Mouse (Mus musculus): Measurements from ENCODE around the gene Dmrt3.

Dmrt3 gene

GRCm38 (mm10) chr19:25610015-25610410, at the start of gene Dmrt3:
Dmrt3 (plus strand) TSS chr19:25610301.
- DNase-seq (ENCODE audit: low spot score in 2 of 2) = no peak

GRCm38 (mm10) chr19:25564430-25564829, 45.7 kb upstream of the Dmrt3 start:
- no peak for DNase-seq (ENCODE audit: low spot score in 2 of 2)

- DNase-seq (ENCODE audit: low spot score in 2 of 2) = no peak
Observed at GRCm38 (mm10) chr19:25569778-25570177, 40.3 kb upstream of the Dmrt3 start.

- DNase-seq (ENCODE audit: low spot score in 2 of 2) = no peak
Observed at GRCm38 (mm10) chr19:25574431-25574830, 35.7 kb upstream of the Dmrt3 start.

GRCm38 (mm10) chr19:25574981-25575814, 34.9 kb upstream of the Dmrt3 start:
- DNase-seq (ENCODE audit: low spot score in 2 of 2) = no peak

GRCm38 (mm10) chr19:25578358-25578757, 31.7 kb upstream of the Dmrt3 start:
- no peak for DNase-seq (ENCODE audit: low spot score in 2 of 2)

- DNase-seq (ENCODE audit: low spot score in 2 of 2) = no peak
Observed at GRCm38 (mm10) chr19:25579440-25579839, 30.7 kb upstream of the Dmrt3 start.

GRCm38 (mm10) chr19:25597717-25598232, 12.3 kb upstream of the Dmrt3 start:
- no peak for DNase-seq (ENCODE audit: low spot score in 2 of 2)

GRCm38 (mm10) chr19:25598626-25599025, 11.5 kb upstream of the Dmrt3 start:
- DNase-seq (ENCODE audit: low spot score in 2 of 2) = no peak

- DNase-seq (ENCODE audit: low spot score in 2 of 2) = no peak
Observed at GRCm38 (mm10) chr19:25601966-25602365, 8.1 kb upstream of the Dmrt3 start.

GRCm38 (mm10) chr19:25607461-25608205, 2.5 kb upstream of the Dmrt3 start:
- DNase-seq (ENCODE audit: low spot score in 2 of 2) = no peak

GRCm38 (mm10) chr19:25608206-25608580, 1.9 kb upstream of the Dmrt3 start:
- no peak for DNase-seq (ENCODE audit: low spot score in 2 of 2)

GRCm38 (mm10) chr19:25608961-25609850, 895 bp upstream of the Dmrt3 start:
- DNase-seq (ENCODE audit: low spot score in 2 of 2) = no peak

GRCm38 (mm10) chr19:25610411-25611111, 460 bp downstream of the Dmrt3 start:
- DNase-seq (ENCODE audit: low spot score in 2 of 2) = no peak

- DNase-seq (ENCODE audit: low spot score in 2 of 2) = no peak
Observed at GRCm38 (mm10) chr19:25611116-25611515, 1.0 kb downstream of the Dmrt3 start.

GRCm38 (mm10) chr19:25611876-25612805, 2.0 kb downstream of the Dmrt3 start:
- no peak for DNase-seq (ENCODE audit: low spot score in 2 of 2)

GRCm38 (mm10) chr19:25612806-25613295, 2.8 kb downstream of the Dmrt3 start:
- DNase-seq (ENCODE audit: low spot score in 2 of 2) = no peak

GRCm38 (mm10) chr19:25613476-25614300, 3.6 kb downstream of the Dmrt3 start:
- no peak for DNase-seq (ENCODE audit: low spot score in 2 of 2)

- DNase-seq (ENCODE audit: low spot score in 2 of 2) = no peak
Observed at GRCm38 (mm10) chr19:25615889-25616288, 5.8 kb downstream of the Dmrt3 start.

Measured in frontal cortex, postnatal 36 days (tissue).